Mouse (Mus musculus): Measurements from ENCODE around the gene Fzd1.

The Fzd1 gene

GRCm38 (mm10) chr5:4753161-4753560, 4.7 kb downstream of the Fzd1 start:
- no peak for DNase-seq (ENCODE audit: low spot score)

GRCm38 (mm10) chr5:4742722-4743121, 15.1 kb downstream of the Fzd1 start:
- no peak for DNase-seq (ENCODE audit: low spot score)

DNA sequence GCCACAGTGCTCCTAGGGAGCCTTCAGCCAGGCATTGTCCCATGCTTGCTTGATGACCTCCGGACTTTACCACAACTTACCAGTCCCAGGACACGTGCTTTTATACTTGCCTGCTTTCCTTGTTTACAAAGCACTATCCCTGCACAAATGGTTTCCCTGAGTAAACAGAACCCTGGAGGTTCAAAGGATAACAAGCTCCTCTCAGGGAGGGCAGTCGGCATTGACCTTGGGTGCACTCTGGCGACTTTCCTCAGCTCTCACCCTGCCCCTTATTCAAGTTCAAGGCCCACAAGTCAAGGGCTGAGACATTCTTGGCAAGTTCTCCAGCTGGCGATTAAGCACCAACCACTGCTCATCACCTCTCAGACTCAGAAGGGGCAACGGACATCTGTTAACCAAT, 20.8 kb downstream of the Fzd1 start:
- DNase-seq (ENCODE audit: low spot score), result no peak

- no peak for DNase-seq (ENCODE audit: low spot score)
Measured at GRCm38 (mm10) chr5:4735461-4735860, 22.4 kb downstream of the Fzd1 start.

- no peak for DNase-seq (ENCODE audit: low spot score)
Measured at GRCm38 (mm10) chr5:4733239-4733638, 24.6 kb downstream of the Fzd1 start.

DNA sequence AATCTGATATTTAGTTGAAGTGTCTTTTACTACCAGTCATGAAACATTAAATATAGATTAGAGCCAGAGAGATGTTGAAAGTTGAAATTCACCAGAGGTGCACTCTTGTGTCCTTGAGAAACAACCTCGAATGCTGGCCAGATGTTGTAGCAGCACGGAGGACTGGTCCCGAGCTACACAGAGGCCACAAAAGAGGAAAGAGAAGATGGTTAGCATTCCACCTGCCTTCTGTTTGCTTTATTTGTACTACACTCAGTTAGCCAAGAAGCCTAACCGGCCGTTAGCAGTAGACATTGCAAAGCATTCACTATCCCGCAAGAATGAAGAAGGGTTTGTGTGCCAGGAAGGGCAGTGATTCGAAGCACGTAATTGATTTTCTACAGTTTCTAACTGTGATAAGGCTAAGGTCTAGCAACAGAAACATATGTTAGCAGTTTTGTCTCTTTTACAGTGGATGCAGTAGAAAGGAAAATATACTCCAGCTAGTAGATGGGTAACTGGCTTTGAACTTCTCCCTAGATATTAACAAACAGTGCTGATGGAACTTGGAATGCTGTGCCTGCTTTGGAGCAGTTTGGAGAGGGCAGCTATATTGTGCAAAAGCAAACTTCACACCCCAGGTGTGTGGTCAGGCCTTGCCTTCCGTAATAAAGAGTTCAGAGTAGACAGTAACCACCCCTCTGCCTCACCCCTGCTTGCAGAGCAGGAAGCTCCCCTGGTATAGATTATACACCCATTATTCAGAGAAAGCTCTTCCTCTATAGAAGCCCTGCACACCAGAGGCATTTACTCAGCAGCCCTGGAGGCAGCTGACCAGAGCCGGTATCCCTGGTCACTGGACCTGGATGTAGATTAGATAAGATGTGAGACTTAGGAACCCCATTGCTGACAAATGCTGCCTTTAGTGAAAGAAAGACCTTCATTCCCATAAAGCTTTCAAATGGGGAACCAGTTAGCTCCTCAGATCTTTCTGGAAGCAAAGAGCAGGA, 25.3 kb downstream of the Fzd1 start:
- no peak for DNase-seq (ENCODE audit: low spot score)

- no peak for DNase-seq (ENCODE audit: low spot score)
Measured at GRCm38 (mm10) chr5:4731743-4732215, 26.1 kb downstream of the Fzd1 start.

DNA sequence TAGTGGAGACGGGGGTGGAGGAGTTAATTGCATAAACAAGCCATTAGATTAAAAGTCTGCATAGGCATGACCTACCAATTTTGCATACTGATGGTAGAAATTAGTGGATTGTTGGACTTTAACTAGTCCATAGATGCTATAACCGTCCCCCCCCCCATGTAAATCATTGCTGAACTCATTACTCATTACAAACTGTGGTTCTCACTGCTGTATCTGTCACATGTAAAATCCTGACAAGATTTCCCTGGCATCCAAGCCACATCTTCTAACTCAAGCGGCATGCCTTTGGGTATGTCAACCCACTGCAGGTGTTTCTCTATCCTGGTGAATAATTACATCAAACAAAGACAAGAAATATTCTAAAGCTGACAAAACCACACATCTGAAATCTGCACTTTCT, 26.8 kb downstream of the Fzd1 start:
- DNase-seq (ENCODE audit: low spot score), result no peak
